Mouse (Mus musculus) E14TG2a.4 (cell line): ENCODE measurements at regions not wholly inside any gene's neighbourhood (a gene's known extent, or its start where the extent isn't known, plus 50 kb on each side); places are given as distances from the start of the nearest gene placed in this dataset.

ENCODE experiments used
- H3K27me3 ChIP-seq: 2 replicates; pipeline ENCODE4 v1.6.1; 2014; ENCODE audit warnings: low read length, control low read depth; ENCODE audit not compliant: insufficient read depth
- H3K36me3 ChIP-seq: 2 replicates; pipeline ENCODE4 v1.6.1; 2014; ENCODE audit warnings: low read length, control low read depth; ENCODE audit not compliant: insufficient read depth
- H3K4me1 ChIP-seq: replicated peaks from 2 replicates; pipeline ENCODE4 v1.6.1; 2014; ENCODE audit warnings: low read depth, low read length, control low read depth
- H3K4me3 ChIP-seq: replicated peaks from 2 replicates; pipeline ENCODE4 v1.5.1; 2014; ENCODE audit warnings: mild to moderate bottlenecking, low read length
- H3K9me3 ChIP-seq: 2 replicates; pipeline ENCODE4 v1.6.1; 2014; ENCODE audit warnings: low read length, control low read depth
- CTCF ChIP-seq: conservative IDR thresholded peaks from 2 replicates; pipeline ENCODE4 v1.5.1; 2014; ENCODE audit warnings: low read length
- NANOG ChIP-seq: IDR thresholded peaks from 2 replicates; pipeline ENCODE4 v1.6.1; 2014; ENCODE audit warnings: borderline replicate concordance, low read length, mixed read lengths
- POU5F1 ChIP-seq: IDR thresholded peaks from 2 replicates; pipeline ENCODE4 v1.6.1; 2014; ENCODE audit warnings: low read length, borderline replicate concordance

- Histone ChIP-seq H3K36me3 (no peaks in the 10 kb centered on the region), H3K9me3 (peaks cover 9% of the 10 kb centered on the region), H3K27me3 (no peaks in the 10 kb centered on the region), H3K4me1 (no peaks in the 10 kb centered on the region), H3K4me3 (no peak overlapping the region)
- no peak for TF ChIP-seq CTCF
- TF ChIP-seq NANOG = no peak
- no peak for TF ChIP-seq POU5F1
These were observed 321.2 kb upstream of the Map3k7 start for GRCm38 (mm10) chr4:31642593-31643290.

GRCm38 (mm10) chr4:31648631-31649368, 315.1 kb upstream of the Map3k7 start:
- Histone ChIP-seq H3K9me3 (no peaks in the 10 kb centered on the region), H3K36me3 (no peaks in the 10 kb centered on the region), H3K27me3 (no peaks in the 10 kb centered on the region), H3K4me3 (no peak overlapping the region), H3K4me1 (no peaks in the 10 kb centered on the region)
- no peak for TF ChIP-seq CTCF
- TF ChIP-seq POU5F1 = no peak
- no peak for TF ChIP-seq NANOG

- Histone ChIP-seq H3K27me3 (no peaks in the 10 kb centered on the region), H3K9me3 (no peaks in the 10 kb centered on the region), H3K36me3 (no peaks in the 10 kb centered on the region), H3K4me1 (peaks cover 16% of the 10 kb centered on the region), H3K4me3 (no peak overlapping the region)
- TF ChIP-seq POU5F1 = no peak
- no peak for TF ChIP-seq CTCF
- no peak for TF ChIP-seq NANOG
These were observed 308.4 kb upstream of the Map3k7 start for GRCm38 (mm10) chr4:31655364-31656106.

GRCm38 (mm10) chr4:31656111-31656510, 307.8 kb upstream of the Map3k7 start:
- Histone ChIP-seq H3K4me3 (no peak overlapping the region), H3K9me3 (no peaks in the 10 kb centered on the region), H3K27me3 (no peaks in the 10 kb centered on the region), H3K4me1 (peaks cover 22% of the 10 kb centered on the region), H3K36me3 (no peaks in the 10 kb centered on the region)
- TF ChIP-seq POU5F1 (no peak), CTCF (no peak), NANOG (no peak)

- Histone ChIP-seq H3K36me3 (no peaks in the 10 kb centered on the region), H3K4me3 (no peak overlapping the region), H3K4me1 (peaks cover 35% of the 10 kb centered on the region), H3K9me3 (no peaks in the 10 kb centered on the region), H3K27me3 (no peaks in the 10 kb centered on the region)
- TF ChIP-seq CTCF (no peak), NANOG (no peak), POU5F1 (no peak)
These were observed 305.1 kb upstream of the Map3k7 start for GRCm38 (mm10) chr4:31658820-31659219.

- H3K4me3 ChIP-seq = no peak overlapping the region
- peaks cover 28% of the 10 kb centered on the region for H3K4me1 ChIP-seq
- no peaks in the 10 kb centered on the region for H3K36me3 ChIP-seq
- no peaks in the 10 kb centered on the region for H3K9me3 ChIP-seq
- H3K27me3 ChIP-seq = no peaks in the 10 kb centered on the region
- no peak for TF ChIP-seq CTCF
- no peak for TF ChIP-seq NANOG
- no peak for TF ChIP-seq POU5F1
These were observed 303.0 kb upstream of the Map3k7 start for GRCm38 (mm10) chr4:31660896-31661295.

GRCm38 (mm10) chr4:31671530-31672170, 292.2 kb upstream of the Map3k7 start:
- no peaks in the 10 kb centered on the region for H3K36me3 ChIP-seq
- no peak for TF ChIP-seq CTCF
- no peak for TF ChIP-seq POU5F1
- no peak for TF ChIP-seq NANOG
- no peaks in the 10 kb centered on the region for H3K27me3 ChIP-seq
- no peak overlapping the region for H3K4me3 ChIP-seq
- no peaks in the 10 kb centered on the region for H3K4me1 ChIP-seq
- no peaks in the 10 kb centered on the region for H3K9me3 ChIP-seq
